Mouse (Mus musculus) spleen, adult 18-20 months (tissue): ENCODE results near the gene Kcnb1.

ENCODE experiments used
- DNase-seq, 2 experiments: peaks; one replicate each; pipeline ENCODE4 v3.0.0; 2022; ENCODE audit warnings: mixed read lengths in 2 of 2

The Kcnb1 gene

GRCm38 (mm10) chr2:167162516-167163021 lies 27.4 kb downstream of the Kcnb1 start:
- no peak for DNase-seq

GRCm38 (mm10) chr2:167159721-167160120 lies 30.2 kb downstream of the Kcnb1 start:
- no peak for DNase-seq

GRCm38 (mm10) chr2:167158780-167159179 lies 31.2 kb downstream of the Kcnb1 start:
- no peak for DNase-seq

GRCm38 (mm10) chr2:167156118-167156715 lies 33.7 kb downstream of the Kcnb1 start:
- DNase-seq, result no peak

DNA sequence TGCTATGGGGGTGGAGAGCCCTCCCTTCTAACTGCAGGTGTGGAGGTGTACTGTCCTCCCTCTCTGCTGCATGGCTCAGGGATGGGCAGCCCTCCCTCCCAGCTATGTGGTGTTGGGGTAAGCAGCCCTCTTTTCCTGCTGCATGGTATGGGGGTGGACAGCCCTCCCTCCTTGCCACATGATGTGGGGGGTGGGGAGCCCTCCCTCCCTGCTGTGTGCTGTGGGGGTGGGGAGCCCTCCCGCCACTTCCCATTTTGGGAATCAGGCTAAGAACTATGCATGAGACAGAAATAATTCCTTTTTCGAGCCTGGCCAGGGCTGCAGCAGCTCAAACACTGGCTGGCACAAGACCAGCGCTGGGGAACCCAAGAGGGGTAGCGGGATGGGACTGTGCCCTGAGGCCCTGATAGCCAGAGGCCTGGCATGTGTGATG lies 34.4 kb downstream of the Kcnb1 start:
- no peak for DNase-seq

- DNase-seq, result no peak
Observed at GRCm38 (mm10) chr2:167150880-167151279, 39.1 kb downstream of the Kcnb1 start.

DNA sequence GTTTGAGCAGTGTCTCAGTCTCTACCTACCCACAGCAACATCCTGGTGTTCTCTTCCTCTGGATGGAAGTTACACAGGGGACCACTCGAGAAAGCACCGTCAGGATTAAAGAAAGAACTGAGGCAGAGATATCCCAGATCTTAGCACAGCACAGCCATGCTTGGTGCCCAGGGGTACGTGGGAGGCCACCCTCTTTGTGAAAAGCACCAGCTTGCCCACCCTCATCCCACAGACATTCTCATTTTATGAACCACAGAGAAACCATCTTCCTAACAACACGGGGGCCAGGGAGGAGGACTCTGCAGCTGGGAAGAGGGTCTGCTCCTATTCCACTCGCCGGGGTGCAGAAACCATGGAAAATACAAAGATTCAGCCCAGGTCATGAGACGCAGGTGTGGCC lies 39.8 kb downstream of the Kcnb1 start:
- DNase-seq, result no peak

- no peak for DNase-seq
Observed at GRCm38 (mm10) chr2:167149035-167149434, 40.9 kb downstream of the Kcnb1 start.

DNA sequence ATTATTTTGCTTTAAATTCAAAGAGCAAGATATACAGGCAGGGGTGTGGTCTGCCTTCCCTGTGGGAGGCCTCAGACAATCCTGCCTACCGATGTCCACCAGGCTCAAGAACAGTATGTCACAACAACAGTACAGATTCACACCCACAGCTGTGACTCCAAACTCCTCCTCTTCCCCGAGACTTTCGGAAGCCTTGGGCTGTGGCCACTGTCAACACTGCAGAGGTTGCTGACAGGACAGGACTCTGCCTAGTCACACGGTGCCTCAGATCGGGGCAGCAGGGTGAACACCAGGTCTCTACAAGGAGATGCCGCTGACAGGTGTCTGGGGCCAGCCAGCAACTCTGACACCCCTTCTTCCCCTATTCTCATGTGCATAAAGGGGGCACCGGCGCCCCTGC lies 42.2 kb downstream of the Kcnb1 start:
- no peak for DNase-seq

GRCm38 (mm10) chr2:167145904-167146303 lies 44.1 kb downstream of the Kcnb1 start:
- DNase-seq, result peak; percentile 36 to 45

GRCm38 (mm10) chr2:167144439-167145307 lies 45.3 kb downstream of the Kcnb1 start:
- no peak for DNase-seq

DNA sequence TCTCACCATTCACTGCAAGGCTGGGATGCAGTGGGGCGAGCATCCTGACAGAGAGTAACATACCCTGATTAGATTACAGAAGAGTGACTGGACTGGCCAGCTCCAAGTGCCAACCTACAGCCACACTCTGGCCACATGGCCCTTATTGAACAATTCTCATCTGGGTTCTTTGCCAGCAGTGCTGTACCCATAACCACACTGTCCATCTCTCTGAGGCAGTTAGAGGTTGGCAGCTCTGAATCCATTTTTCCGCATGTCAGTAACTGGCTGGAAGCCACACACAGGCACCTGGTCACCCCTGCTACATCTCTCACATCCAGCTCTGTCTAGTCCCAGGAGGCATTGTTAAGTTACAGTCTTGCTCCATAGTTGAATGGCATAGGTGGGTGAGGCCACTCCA lies 46.0 kb downstream of the Kcnb1 start:
- DNase-seq, result no peak

GRCm38 (mm10) chr2:167142282-167142681 lies 47.7 kb downstream of the Kcnb1 start:
- DNase-seq, result no peak

GRCm38 (mm10) chr2:167141810-167142209 lies 48.1 kb downstream of the Kcnb1 start:
- DNase-seq, result no peak

GRCm38 (mm10) chr2:167139801-167140269 lies 50.1 kb downstream of the Kcnb1 start:
- DNase-seq, result peak in 1 of 2 experiments; percentile 25

DNA sequence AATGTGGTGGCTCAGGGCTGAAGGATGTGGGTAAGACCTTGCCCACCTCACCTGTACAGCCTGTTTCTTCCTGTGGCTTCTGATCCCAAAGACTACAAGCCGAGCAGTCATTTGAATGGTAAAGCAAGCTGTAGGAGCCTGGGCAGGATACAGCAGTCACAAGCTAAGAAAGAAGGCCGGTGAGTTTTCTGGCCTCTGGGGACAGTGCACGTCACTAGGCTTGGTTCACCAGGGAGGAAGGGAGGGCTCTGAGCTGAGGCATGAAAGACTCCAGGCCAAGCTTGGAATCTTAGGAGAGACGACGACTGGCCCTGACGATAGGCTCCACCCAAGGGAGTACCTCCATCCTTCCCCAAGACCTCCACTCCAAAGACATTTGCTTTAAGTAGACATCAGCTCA lies 51.3 kb downstream of the Kcnb1 start:
- no peak for DNase-seq

DNA sequence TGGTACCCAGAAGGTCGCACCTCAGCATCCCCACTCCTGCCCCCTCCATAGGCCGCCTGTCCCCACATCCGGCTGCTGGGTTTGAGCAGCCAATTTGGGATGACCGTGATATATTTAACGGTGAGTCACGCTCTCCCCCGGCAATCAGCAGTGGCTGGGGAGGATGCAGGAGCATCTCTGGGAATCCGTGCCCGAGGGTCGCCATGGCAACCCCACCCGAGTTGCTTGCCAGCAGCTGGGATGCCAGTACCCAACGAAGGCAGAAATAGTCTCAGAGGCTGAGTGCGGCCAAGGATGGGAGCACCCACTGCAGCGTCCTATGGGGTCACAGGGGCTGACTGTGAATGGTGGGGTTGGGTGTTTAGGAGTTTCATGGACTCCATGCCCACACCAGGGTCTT lies 53.0 kb downstream of the Kcnb1 start:
- DNase-seq, result no peak

- DNase-seq, result no peak
Observed at GRCm38 (mm10) chr2:167132041-167132440, 57.9 kb downstream of the Kcnb1 start.

- no peak for DNase-seq
Observed at GRCm38 (mm10) chr2:167130050-167130770, 59.7 kb downstream of the Kcnb1 start.

DNA sequence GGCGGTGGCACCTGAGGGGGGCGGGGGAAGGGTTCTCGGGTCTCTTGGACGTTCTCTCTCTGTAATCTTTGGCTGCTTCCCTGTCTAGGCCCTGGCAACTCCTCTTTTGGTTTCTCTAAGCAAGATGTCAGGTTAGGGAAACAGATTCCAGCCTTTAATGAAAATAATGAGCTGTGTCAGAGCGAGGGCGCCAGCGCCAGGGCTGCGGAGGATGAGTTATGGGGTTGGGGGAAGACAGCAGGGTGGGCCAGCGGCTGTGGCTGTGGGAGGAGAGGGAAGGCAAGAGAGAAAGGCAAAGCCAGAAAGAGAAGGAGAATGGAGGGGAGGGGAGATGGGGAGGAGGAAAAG lies 60.4 kb downstream of the Kcnb1 start:
- DNase-seq, result no peak

GRCm38 (mm10) chr2:167128699-167129607 lies 61.0 kb downstream of the Kcnb1 start:
- peak; percentile 49 to 58 for DNase-seq

DNA sequence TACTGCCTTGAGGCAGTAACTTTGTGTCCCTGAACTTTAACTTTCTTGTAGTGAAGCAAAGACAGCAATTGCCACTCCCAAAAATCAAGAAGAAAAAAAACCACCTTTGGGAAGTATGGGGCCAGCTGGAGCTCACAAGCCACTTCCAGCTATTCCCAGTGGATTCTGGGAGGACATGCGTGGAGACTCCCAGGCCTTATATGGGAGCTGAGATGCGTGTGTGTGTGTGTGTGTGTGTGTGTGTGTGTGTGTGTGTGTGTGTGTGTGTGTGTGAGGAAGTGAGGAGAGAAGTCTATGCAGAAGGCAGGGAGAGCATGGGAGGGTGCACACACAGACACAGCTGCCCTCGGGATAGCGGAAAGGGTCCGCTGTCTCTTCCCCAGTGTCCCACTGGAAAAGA lies 62.6 kb downstream of the Kcnb1 start:
- no peak for DNase-seq
